Mouse (Mus musculus): Measurements from ENCODE around the gene Gm49450. TPM values are rescaled to one million over a fixed set of nuclear protein-coding genes. Genes with fewer than 3 reads are reported as not detected.

Gene Gm49450
- polyA plus RNA-seq, 1 experiment from 2014 or later, result not detected

GRCm38 (mm10) chr15:98886667-98887387 is 66.5 kb downstream of the Gm49450 start:
- no peak overlapping the region for H3K4me3 ChIP-seq (ENCODE audit: low read depth, low read length)
- ATAC-seq (ENCODE audit: insufficient number of reproducible peaks, insufficient read depth, low FRiP score, low read depth), result no peak
- no peaks in the 10 kb centered on the region for H3K36me3 ChIP-seq (ENCODE audit: control insufficient read depth, insufficient read depth, low read length)
- no peak overlapping the region for H3K27ac ChIP-seq (ENCODE audit: low read length)
- H3K4me2 ChIP-seq (replicated peaks; ENCODE audit: low read depth, low read length), result no peak overlapping the region
- WGBS, result 53% methylated on average over 8 of the region's 8 CpGs
- 0 out of 2 replicates have a peak, but pooled peaks cover under 1% of the 10 kb centered on the region for H3K4me1 ChIP-seq (ENCODE audit: control insufficient read depth, insufficient read depth, low read length)
- H3K27me3 ChIP-seq (ENCODE audit: control insufficient read depth, insufficient read depth, low read length), result no peaks in the 10 kb centered on the region
- no peak overlapping the region for H3K9ac ChIP-seq (replicated peaks; ENCODE audit: low read depth, low read length)
- H3K9me3 ChIP-seq (ENCODE audit: control insufficient read depth, low read depth, low read length), result no peaks in the 10 kb centered on the region

- Histone ChIP-seq H3K36me3 (ENCODE audit: control insufficient read depth, insufficient read depth, low read length) (no peaks in the 10 kb centered on the region), H3K4me2 (replicated peaks; ENCODE audit: low read depth, low read length) (no peak overlapping the region), H3K4me1 (ENCODE audit: control insufficient read depth, insufficient read depth, low read length) (0 out of 2 replicates have a peak, but pooled peaks cover 5% of the 10 kb centered on the region), H3K4me3 (ENCODE audit: low read depth, low read length) (no peak overlapping the region), H3K9me3 (ENCODE audit: control insufficient read depth, low read depth, low read length) (no peaks in the 10 kb centered on the region), H3K9ac (replicated peaks; ENCODE audit: low read depth, low read length) (no peak overlapping the region), H3K27ac (ENCODE audit: low read length) (no peak overlapping the region), H3K27me3 (ENCODE audit: control insufficient read depth, insufficient read depth, low read length) (no peaks in the 10 kb centered on the region)
- WGBS, result 33% methylated on average over 1 of the region's 1 CpGs
- ATAC-seq (ENCODE audit: insufficient number of reproducible peaks, insufficient read depth, low FRiP score, low read depth), result no peak
These were observed 69.2 kb downstream of the Gm49450 start for GRCm38 (mm10) chr15:98884106-98884505.

- Histone ChIP-seq H3K4me2 (replicated peaks; ENCODE audit: low read depth, low read length) (no peak overlapping the region), H3K27ac (ENCODE audit: low read length) (no peak overlapping the region), H3K27me3 (ENCODE audit: control insufficient read depth, insufficient read depth, low read length) (no peaks in the 10 kb centered on the region), H3K4me1 (ENCODE audit: control insufficient read depth, insufficient read depth, low read length) (0 out of 2 replicates have a peak, but pooled peaks cover 5% of the 10 kb centered on the region), H3K9ac (replicated peaks; ENCODE audit: low read depth, low read length) (no peak overlapping the region), H3K9me3 (ENCODE audit: control insufficient read depth, low read depth, low read length) (no peaks in the 10 kb centered on the region), H3K36me3 (ENCODE audit: control insufficient read depth, insufficient read depth, low read length) (no peaks in the 10 kb centered on the region), H3K4me3 (ENCODE audit: low read depth, low read length) (no peak overlapping the region)
- ATAC-seq (ENCODE audit: insufficient number of reproducible peaks, insufficient read depth, low FRiP score, low read depth), result no peak
These were observed 69.7 kb downstream of the Gm49450 start for GRCm38 (mm10) chr15:98883661-98884060.

Other genes with a start within 250 kb of the Gm49450 start
- gene Ccdc65, start 245.3 kb downstream of the Gm49450 start, polyA plus RNA-seq (2014; fragmentation: Nextera tagmentation; extraction: Ambion mirVana), result 1.2 and 1.4 TPM in 2 replicates
- gene Fkbp11, start 225.4 kb downstream of the Gm49450 start, polyA plus RNA-seq (2014; fragmentation: Nextera tagmentation; extraction: Ambion mirVana), result 38.1 and 39.2 TPM in 2 replicates
- gene Arf3, start 190.3 kb downstream of the Gm49450 start, polyA plus RNA-seq (2014; fragmentation: Nextera tagmentation; extraction: Ambion mirVana), result 33.2 and 34.5 TPM in 2 replicates
- gene Wnt10b, start 175.4 kb downstream of the Gm49450 start, polyA plus RNA-seq (2014; fragmentation: Nextera tagmentation; extraction: Ambion mirVana), result not detected in 2 replicates
- gene Wnt1, start 163.7 kb downstream of the Gm49450 start, polyA plus RNA-seq (2014; fragmentation: Nextera tagmentation; extraction: Ambion mirVana), result not detected in 2 replicates
- gene Ddn, start 144.1 kb downstream of the Gm49450 start, polyA plus RNA-seq (2014; fragmentation: Nextera tagmentation; extraction: Ambion mirVana), result not detected in 2 replicates
- gene Prkag1, start 122.0 kb downstream of the Gm49450 start, polyA plus RNA-seq (2014; fragmentation: Nextera tagmentation; extraction: Ambion mirVana), result 76.3 and 80.0 TPM in 2 replicates
- 19.5 and 21.4 TPM in 2 replicates for gene Kmt2d, start 82.3 kb downstream of the Gm49450 start, polyA plus RNA-seq (2014; fragmentation: Nextera tagmentation; extraction: Ambion mirVana)
- 8.1 and 9.9 TPM in 2 replicates for gene Rhebl1, start 59.0 kb downstream of the Gm49450 start, polyA plus RNA-seq (2014; fragmentation: Nextera tagmentation; extraction: Ambion mirVana)
- 0.65 and 0.77 TPM in 2 replicates for gene Dhh, start 55.0 kb downstream of the Gm49450 start, polyA plus RNA-seq (2014; fragmentation: Nextera tagmentation; extraction: Ambion mirVana)
- 5.1 and 8.8 TPM in 2 replicates for gene Lmbr1l, start 35.3 kb downstream of the Gm49450 start, polyA plus RNA-seq (2014; fragmentation: Nextera tagmentation; extraction: Ambion mirVana)
- gene Tuba1b, start 19.0 kb downstream of the Gm49450 start, polyA plus RNA-seq (2014; fragmentation: Nextera tagmentation; extraction: Ambion mirVana), result 1,548 and 1,685 TPM in 2 replicates
- 1,231 and 1,258 TPM in 2 replicates for gene Tuba1a, start 152 bp upstream of the Gm49450 start, polyA plus RNA-seq (2014; fragmentation: Nextera tagmentation; extraction: Ambion mirVana)
- gene Tuba1c, start 76.3 kb upstream of the Gm49450 start, polyA plus RNA-seq (2014; fragmentation: Nextera tagmentation; extraction: Ambion mirVana), result 191 and 203 TPM in 2 replicates
- 31.1 and 38.9 TPM in 2 replicates for gene Prph, start 101.6 kb upstream of the Gm49450 start, polyA plus RNA-seq (2014; fragmentation: Nextera tagmentation; extraction: Ambion mirVana)
- 22.7 and 24.6 TPM in 2 replicates for gene Troap, start 121.0 kb upstream of the Gm49450 start, polyA plus RNA-seq (2014; fragmentation: Nextera tagmentation; extraction: Ambion mirVana)
- 0.22 TPM in 1 of 2 replicates, not detected in the other for gene C1ql4, start 134.3 kb upstream of the Gm49450 start, polyA plus RNA-seq (2014; fragmentation: Nextera tagmentation; extraction: Ambion mirVana)
- 9.3 and 11.0 TPM in 2 replicates for gene Dnajc22, start 139.6 kb upstream of the Gm49450 start, polyA plus RNA-seq (2014; fragmentation: Nextera tagmentation; extraction: Ambion mirVana)
- 34.2 and 35.5 TPM in 2 replicates for gene Spats2, start 172.4 kb upstream of the Gm49450 start, polyA plus RNA-seq (2014; fragmentation: Nextera tagmentation; extraction: Ambion mirVana)